Mouse (Mus musculus): ENCODE measurements around the gene Lzts2.

The Lzts2 gene

GRCm38 (mm10) chr19:45014335-45014971, at the start of gene Lzts2:
Gene Lzts2 (plus strand): TSS chr19:45014414.
- DNase-seq (ENCODE audit: low read depth, low spot score) = peak; percentile 52

- no peak for DNase-seq (ENCODE audit: low read depth, low spot score)
Observed at GRCm38 (mm10) chr19:44965978-44966377, 48.2 kb upstream of the Lzts2 start.

- no peak for DNase-seq (ENCODE audit: low read depth, low spot score)
Observed at GRCm38 (mm10) chr19:44968329-44968728, 45.9 kb upstream of the Lzts2 start.

- DNase-seq (ENCODE audit: low read depth, low spot score) = no peak
Observed at GRCm38 (mm10) chr19:44976636-44977035, 37.6 kb upstream of the Lzts2 start.

GRCm38 (mm10) chr19:44977148-44977547, 37.1 kb upstream of the Lzts2 start:
- DNase-seq (ENCODE audit: low read depth, low spot score) = no peak

DNA sequence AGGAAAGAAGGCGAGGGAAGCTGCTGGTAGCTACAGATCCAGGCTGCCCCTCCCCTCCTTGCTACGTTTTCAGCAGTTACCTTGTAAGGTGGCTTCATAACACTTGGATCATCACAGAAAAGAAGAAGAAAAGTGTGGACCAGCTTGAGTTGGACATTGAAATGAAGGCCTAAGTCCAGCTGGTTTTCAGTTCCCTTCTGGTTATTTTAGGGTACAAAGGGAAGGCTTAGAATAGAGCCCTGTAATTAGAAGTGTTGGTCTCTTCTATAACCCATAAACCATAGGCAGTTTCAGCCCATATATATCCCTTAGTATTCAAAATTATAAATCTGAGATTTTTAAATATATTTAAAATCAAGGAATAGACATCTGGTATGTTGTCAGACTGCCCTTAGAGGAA, 33.4 kb upstream of the Lzts2 start:
- no peak for DNase-seq (ENCODE audit: low read depth, low spot score)

DNA sequence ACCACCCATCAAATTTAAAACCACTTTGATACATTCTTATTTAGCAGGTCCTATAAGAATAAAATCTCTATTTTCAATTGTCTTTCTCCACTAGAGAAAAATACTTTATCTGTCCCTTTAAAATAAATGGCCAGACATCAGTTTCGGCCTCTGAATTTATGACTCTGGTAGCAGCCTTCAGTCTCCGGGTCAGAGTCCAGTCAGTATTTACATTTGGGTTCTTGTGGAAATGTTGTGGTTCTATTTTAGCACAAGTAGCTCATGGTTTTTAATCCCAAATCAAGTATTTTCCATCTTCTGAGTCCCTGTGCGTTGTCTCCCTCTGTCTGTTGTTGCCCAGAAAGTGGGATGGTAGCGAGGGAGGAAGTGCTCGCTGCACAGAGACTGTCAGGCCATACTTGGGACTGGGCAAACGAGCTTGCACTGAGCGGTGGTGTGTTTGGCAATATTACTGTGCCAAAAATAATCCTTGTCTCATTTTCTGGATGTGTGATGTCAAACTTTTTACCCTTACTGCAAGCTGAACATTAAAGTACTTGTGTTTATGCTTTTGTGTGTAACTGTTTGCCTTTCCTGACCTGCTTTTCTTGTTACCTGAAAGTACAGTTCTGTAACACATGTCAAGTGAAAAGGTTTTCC, 31.6 kb upstream of the Lzts2 start:
- no peak for DNase-seq (ENCODE audit: low read depth, low spot score)

GRCm38 (mm10) chr19:44983366-44983765, 30.8 kb upstream of the Lzts2 start:
- DNase-seq (ENCODE audit: low read depth, low spot score) = no peak

DNA sequence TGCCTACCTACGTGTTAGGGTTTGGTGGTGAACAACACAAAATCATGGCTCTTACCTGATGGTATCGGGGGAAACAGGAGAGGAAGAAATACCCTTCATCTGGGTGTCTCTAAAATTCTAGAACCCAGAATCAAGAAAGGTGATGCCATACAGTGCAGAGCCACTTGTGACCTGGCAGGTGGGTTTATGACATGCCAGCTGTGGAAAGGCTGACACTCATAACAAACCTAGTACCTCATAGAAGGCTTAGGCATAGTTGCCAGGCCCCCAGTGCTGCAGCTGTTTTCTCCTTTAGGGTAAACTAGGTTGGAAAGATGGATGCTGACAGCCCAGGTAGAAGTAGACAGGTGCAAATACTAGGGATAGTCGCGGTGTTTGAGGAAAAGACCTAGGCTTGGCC, 29.8 kb upstream of the Lzts2 start:
- DNase-seq (ENCODE audit: low read depth, low spot score) = no peak

GRCm38 (mm10) chr19:44985159-44985988, 28.8 kb upstream of the Lzts2 start:
- no peak for DNase-seq (ENCODE audit: low read depth, low spot score)

DNA sequence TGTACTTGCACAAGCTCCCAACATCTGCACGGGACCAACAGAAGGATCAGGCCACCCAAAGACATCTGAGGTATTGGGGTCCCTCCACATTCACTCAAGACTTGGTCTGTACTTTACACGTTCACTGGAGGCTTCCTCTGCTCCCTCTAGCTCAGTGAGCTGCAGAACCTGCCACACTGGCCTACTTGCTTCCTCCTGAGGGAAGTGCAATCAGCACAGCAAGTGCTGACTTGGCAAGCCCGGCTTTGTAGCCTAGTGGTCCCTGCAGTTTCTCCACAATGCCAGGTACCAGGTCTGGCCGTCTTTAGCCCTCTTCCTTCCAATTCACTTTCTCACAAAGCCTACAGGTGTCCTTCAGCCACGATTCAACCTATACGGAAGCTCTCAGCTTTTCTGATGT, 27.2 kb upstream of the Lzts2 start:
- DNase-seq (ENCODE audit: low read depth, low spot score) = no peak

- no peak for DNase-seq (ENCODE audit: low read depth, low spot score)
Observed at GRCm38 (mm10) chr19:44987851-44988250, 26.4 kb upstream of the Lzts2 start.

GRCm38 (mm10) chr19:44988321-44988720, 25.9 kb upstream of the Lzts2 start:
- no peak for DNase-seq (ENCODE audit: low read depth, low spot score)

- peak; percentile 29 for DNase-seq (ENCODE audit: low read depth, low spot score)
Observed at GRCm38 (mm10) chr19:44988831-44989566, 25.2 kb upstream of the Lzts2 start, which contains the start of gene Sema4g. Gene Sema4g (plus strand): TSS chr19:44989101.

- no peak for DNase-seq (ENCODE audit: low read depth, low spot score)
Observed at GRCm38 (mm10) chr19:44989567-44990495, 24.4 kb upstream of the Lzts2 start.

DNA sequence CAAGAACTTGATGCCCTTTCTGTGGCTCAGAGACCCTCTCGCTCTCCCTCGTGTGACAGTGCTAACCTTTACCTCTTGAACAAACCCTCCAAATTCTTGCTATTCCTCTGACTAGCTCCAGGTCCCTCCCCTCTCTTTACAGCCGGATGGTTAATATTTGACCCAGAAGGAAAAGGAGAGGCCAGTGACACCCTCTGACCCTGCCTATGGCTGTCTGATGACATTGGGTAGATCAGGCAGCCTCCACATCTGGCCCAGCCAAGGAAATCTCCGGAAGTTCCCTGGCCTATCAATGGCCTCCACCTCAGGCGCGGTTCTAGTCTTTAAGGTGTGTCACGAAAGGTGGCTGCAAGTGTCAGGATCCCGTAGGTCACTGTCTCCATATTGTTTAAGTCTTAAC, 23.2 kb upstream of the Lzts2 start:
- no peak for DNase-seq (ENCODE audit: low read depth, low spot score)

- no peak for DNase-seq (ENCODE audit: low read depth, low spot score)
Observed at GRCm38 (mm10) chr19:44992246-44992645, 22.0 kb upstream of the Lzts2 start.

GRCm38 (mm10) chr19:44992712-44993111, 21.5 kb upstream of the Lzts2 start:
- no peak for DNase-seq (ENCODE audit: low read depth, low spot score)

GRCm38 (mm10) chr19:44997786-44998185, 16.4 kb upstream of the Lzts2 start:
- no peak for DNase-seq (ENCODE audit: low read depth, low spot score)

DNA sequence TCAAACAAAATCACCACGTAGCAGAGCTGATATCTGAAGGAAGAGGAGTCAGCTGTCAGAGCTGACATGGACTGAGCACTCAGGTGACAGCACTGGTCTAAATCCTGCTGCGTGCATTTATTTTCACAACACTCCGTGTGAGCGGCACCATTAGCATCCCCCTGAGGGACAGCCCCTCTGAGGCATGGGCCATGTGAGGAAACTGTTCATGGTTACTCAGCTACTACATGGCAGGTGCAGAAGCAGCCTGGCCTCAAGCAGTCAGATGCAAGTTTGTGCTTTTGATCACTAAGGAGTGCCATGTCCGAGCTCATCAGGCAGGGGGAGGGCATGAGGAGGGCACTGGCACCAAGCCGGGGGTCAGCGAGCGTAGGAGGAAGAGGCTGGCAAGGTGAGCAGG, 14.6 kb upstream of the Lzts2 start:
- no peak for DNase-seq (ENCODE audit: low read depth, low spot score)

DNA sequence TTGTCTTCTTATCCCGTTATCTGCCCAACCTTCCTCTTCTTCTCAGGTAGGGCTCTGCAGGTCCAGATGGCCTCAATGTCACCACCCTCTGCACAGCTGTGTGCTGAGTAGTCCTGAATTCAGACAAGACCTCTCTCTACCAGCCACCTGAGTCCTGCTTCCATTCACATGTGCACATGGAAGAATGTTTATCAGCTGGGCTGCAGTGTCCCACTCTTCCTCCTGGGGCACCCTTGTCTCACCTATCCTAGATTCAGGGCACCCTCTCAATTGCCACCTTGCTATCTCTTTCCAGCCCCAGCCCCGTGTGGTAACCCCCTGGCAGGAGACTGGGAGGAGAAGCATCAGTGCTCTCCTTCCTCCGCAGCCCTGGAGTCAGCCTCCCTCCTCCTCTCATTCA, 11.9 kb upstream of the Lzts2 start:
- no peak for DNase-seq (ENCODE audit: low read depth, low spot score)

Measured in CD4-positive helper T cell, adult 2 months (primary cell).